Mouse (Mus musculus): Measurements from ENCODE around the gene Ksr1.

GRCm38 (mm10) chr11:79128233-79128632, 18.0 kb downstream of the Ksr1 start:
- TF ChIP-seq CTCF (IDR thresholded peaks at IDR 0.05; ENCODE audit: control insufficient read depth, insufficient read depth, low read length) (no peak), POLR2A (IDR thresholded peaks at IDR 0.05; ENCODE audit: borderline replicate concordance, control insufficient read depth, low read depth, low read length) (no peak)

Data from bone marrow, adult 2 months (tissue).